Mouse (Mus musculus) heart, postnatal 0 days (tissue): ENCODE measurements around the gene Per1. TPM values are rescaled to one million over a fixed set of nuclear protein-coding genes. Genes with fewer than 3 reads are reported as not detected.
A peak's percentile ranks its signal among the peaks of the same experiment; 100 is the strongest.

Source experiments
- ATAC-seq: fragments of 200-750 bp; cut with Nextera tagmentation; 2 replicates; pipeline ENCODE4 v1.8.0; 2017; ENCODE audit warnings: low read depth, moderate number of reproducible peaks, moderate library complexity; ENCODE audit not compliant: insufficient read depth
- DNase-seq: peaks from one replicate; pipeline ENCODE4 v3.0.0-alpha.2; 2016; ENCODE audit warnings: low spot score
- H3K27ac ChIP-seq: fragments of 300-500 bp; sonication (generic); 2 replicates; pipeline ENCODE4 v1.5.1; 2014; ENCODE audit warnings: low read depth, mild to moderate bottlenecking
- H3K27me3 ChIP-seq: fragments of 300-500 bp; sonication (generic); 2 replicates; pipeline ENCODE4 v1.6.1; 2014; ENCODE audit warnings: low read length, mixed read lengths; ENCODE audit not compliant: control insufficient read depth, insufficient read depth
- H3K36me3 ChIP-seq: fragments of 300-500 bp; sonication (generic); replicated peaks from 2 replicates; pipeline ENCODE4 v1.6.1; 2014; ENCODE audit warnings: low read length, mixed read lengths; ENCODE audit not compliant: control insufficient read depth, insufficient read depth
- H3K4me1 ChIP-seq: fragments of 300-500 bp; sonication (generic); 2 replicates; pipeline ENCODE4 v1.6.1; 2014; ENCODE audit warnings: antibody characterized with exemption; ENCODE audit not compliant: control insufficient read depth, insufficient read depth
- H3K4me2 ChIP-seq: fragments of 300-500 bp; sonication (generic); 2 replicates; pipeline ENCODE4 v1.6.1; 2014; ENCODE audit warnings: low read depth, mild to moderate bottlenecking, low read length, moderate library complexity
- H3K4me3 ChIP-seq: fragments of 300-500 bp; sonication (generic); 2 replicates; pipeline ENCODE4 v1.5.1; 2014; ENCODE audit warnings: low read depth, low read length
- H3K9ac ChIP-seq: fragments of 300-500 bp; sonication (generic); replicated peaks from 2 replicates; pipeline ENCODE4 v1.6.1; 2014; ENCODE audit warnings: low read depth, low read length, mixed read lengths
- H3K9me3 ChIP-seq: fragments of 300-500 bp; sonication (generic); replicated peaks from 2 replicates; pipeline ENCODE4 v1.6.1; 2016; ENCODE audit warnings: low read length; ENCODE audit not compliant: control insufficient read depth
- CTCF ChIP-seq: IDR thresholded peaks from 2 replicates; pipeline ENCODE4 v1.5.1; 2016; ENCODE audit warnings: antibody characterized with exemption, control low read depth, low read depth
- EP300 ChIP-seq: IDR thresholded peaks from 2 replicates; pipeline ENCODE4 v1.6.1; 2016; ENCODE audit warnings: antibody characterized with exemption, low read depth
- WGBS: fragments of 180-500 bp; shearing (Covaris S2); extraction: QIAGEN DNeasy Blood & Tissue Kit; methylation state at CpG from one replicate; pipeline ENCODE4 v1.1.7; 2014; 5-methylcytosine and 5-hydroxymethylcytosine counted together
- polyA plus RNA-seq: library from polyadenylated mRNA; unstranded; fragments of >200 nt; fragmentation: Nextera tagmentation; extraction: Ambion mirVana; gene quantifications from 2 replicates; pipeline ENCODE4 v1.2.1, GENCODE M21; 2015
- total RNA-seq: library from RNA; depleted of rRNA; stranded (reverse); fragments of >200 nt; gene quantifications from 2 replicates; pipeline ENCODE4 v1.2.3, GENCODE M21; 2014; ENCODE audit warnings: low replicate concordance

The Per1 gene
- total and polyA plus RNA-seq, 2 experiments from 2014 or later, result 8.1 to 76.8 TPM

DNA sequence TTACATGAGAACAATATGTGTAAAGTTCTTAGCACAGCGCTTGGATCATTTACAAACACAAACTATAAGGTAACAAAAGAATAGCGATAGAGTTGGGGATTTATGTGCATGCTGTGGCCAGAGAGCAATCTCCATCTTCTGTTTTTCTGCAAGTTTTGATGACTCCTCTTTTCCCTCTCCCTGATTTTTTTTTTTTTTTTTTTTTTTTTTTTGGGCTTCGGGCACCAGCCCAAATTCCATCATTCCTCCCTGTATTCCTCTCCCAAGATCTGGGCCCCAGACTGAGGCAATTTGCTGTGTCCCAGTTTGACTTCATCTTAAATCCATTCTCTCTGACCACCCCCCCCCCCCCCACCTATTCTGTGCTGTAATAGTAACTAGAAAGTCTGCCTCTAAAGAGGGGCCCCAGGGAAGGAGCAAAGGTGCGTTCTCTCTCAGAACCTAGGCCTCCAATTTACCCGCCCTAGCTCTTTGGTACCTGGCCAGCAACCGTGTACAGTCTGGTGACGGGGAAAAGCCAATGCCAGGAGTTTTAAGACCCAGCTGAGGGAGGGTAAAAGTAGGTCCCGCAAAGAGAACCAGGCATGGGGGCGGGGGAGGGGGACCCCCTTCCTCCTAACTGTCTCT lies 1.5 kb downstream of the Per1 start:
- peak overlapping the region; percentile 99 for H3K27ac ChIP-seq
- H3K27me3 ChIP-seq, result no peaks in the 10 kb centered on the region
- H3K4me2 ChIP-seq, result peak overlapping the region; percentile 71
- DNase-seq (no peak), ATAC-seq (no peak)
- peak overlapping the region; percentile 76 for H3K4me3 ChIP-seq
- 5% methylated on average over 9 of the region's 9 CpGs for WGBS
- peak overlapping the region; percentile 96 for H3K9ac ChIP-seq
- no peak for TF ChIP-seq CTCF
- no peaks in the 10 kb centered on the region for H3K9me3 ChIP-seq
- H3K4me1 ChIP-seq, result peaks cover 16% of the 10 kb centered on the region
- H3K36me3 ChIP-seq, result peaks cover 26% of the 10 kb centered on the region

DNA sequence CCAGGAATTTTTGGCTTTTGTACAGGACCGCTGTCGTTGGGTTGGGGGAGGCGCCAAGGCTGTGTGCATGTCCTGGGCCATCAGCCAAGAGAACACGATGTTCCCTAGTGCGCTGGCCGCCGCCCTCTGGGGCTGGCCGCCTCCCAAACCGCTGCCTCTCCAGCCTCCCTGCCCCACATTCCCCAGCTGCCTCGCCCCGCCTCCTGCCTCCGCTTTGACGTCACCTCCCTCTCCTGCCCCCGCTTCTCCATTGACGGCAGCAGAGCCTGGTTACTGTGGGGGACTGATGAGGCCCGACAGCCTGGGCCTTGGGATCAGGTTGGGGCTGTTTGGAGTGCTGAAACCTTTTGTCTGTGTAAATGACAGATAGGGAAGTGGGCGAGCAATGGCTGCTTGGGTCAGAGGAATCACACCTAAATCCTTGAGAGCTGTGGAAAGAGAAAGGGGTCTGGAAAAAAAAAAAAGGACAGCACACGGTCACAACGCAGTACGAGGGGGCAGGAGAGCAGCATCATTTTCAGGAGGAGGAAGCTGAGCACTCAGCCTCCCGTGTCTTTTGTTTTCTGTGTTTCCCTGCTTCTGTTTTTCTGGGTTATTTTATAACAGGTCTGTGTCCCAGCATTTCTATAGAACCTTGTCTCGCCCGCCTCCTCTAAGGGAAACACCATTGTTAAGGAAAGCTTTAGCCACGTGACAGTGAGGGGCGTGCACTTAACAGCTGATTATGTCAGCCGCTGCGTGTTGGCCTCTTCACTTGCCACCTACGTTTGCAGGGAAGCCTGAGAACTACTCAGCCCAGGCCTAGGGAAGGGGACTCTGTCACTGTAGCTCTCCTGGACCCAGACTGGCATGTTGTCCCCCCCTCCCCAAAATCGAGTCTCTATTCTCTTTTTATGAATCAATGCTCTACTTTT lies 2.2 kb downstream of the Per1 start:
- DNase-seq (peak; percentile 99), ATAC-seq (peak; percentile 62)
- H3K4me1 ChIP-seq, result peaks cover 16% of the 10 kb centered on the region
- peak overlapping the region; percentile 99 for H3K27ac ChIP-seq
- H3K4me3 ChIP-seq, result peak overlapping the region; percentile 76
- H3K4me2 ChIP-seq, result peak overlapping the region; percentile 71
- TF ChIP-seq EP300 (peak; percentile 100), CTCF (no peak)
- H3K27me3 ChIP-seq, result no peaks in the 10 kb centered on the region
- H3K36me3 ChIP-seq, result peaks cover 27% of the 10 kb centered on the region
- H3K9me3 ChIP-seq, result no peaks in the 10 kb centered on the region
- under 1% methylated on average over 28 of the region's 29 CpGs for WGBS
- H3K9ac ChIP-seq, result peak overlapping the region; percentile 96

DNA sequence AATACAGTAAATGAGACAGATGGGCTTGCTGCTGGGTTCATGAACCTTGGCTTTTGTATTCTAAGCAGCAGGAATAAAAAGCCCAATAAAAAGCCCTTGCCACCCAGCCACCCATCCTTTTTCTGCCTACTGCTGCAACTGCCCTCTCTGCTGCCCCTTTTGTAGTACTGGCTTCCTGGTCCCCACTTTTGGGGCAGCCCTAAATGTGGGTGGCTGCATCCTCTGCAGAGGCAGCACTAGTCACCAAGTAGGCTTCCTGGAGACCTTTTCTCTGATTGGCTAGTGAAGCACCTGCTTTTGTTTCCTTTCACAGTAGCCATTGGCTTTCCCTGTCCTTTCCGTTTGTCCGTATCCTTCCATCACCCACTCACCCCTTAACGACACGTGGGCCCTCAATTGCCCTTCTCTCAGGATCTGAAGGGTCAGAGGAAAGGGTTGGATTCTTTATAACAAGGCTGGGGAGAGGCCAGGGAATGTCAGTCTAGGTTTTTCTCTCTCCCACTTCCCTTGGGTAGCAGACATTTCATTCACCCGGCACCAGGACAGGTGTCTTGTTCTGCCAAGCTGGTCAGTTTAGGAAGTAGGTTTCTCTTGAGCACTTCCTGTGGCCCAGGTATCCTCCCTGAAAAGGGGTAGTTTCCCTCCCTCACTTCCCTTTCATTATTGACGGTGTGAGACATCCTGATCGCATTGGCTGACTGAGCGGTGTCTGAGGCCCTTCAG lies 3.2 kb downstream of the Per1 start:
- Histone ChIP-seq H3K27ac (peak overlapping the region; percentile 99), H3K9me3 (no peaks in the 10 kb centered on the region), H3K9ac (peak overlapping the region; percentile 76), H3K36me3 (peaks cover 31% of the 10 kb centered on the region), H3K4me1 (peaks cover 16% of the 10 kb centered on the region), H3K4me2 (peak overlapping the region; percentile 71), H3K4me3 (peak overlapping the region; percentile 76), H3K27me3 (no peaks in the 10 kb centered on the region)
- ATAC-seq (no peak), DNase-seq (no peak)
- TF ChIP-seq CTCF (no peak), EP300 (no peak)
- WGBS, result 16% methylated on average over 8 of the region's 8 CpGs

DNA sequence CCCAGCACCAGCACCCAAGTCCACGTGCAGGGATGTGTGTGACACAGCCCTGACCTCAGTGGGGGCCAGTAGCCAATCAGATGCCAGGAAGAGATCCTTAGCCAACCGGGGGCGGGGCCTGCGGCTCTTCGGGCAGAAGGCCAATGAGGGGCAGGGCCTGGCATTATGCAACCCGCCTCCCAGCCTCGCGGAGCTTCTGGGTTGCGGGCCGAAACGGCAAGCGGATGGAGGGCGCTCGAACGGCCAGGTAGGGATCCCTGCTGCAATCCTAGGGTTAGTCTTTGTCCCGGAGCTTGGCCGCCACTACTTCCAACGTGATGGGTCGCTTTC lies 3.7 kb downstream of the Per1 start:
- under 1% methylated on average over 19 of the region's 19 CpGs for WGBS
- Histone ChIP-seq H3K4me1 (peaks cover 16% of the 10 kb centered on the region), H3K9ac (peak overlapping the region; percentile 66), H3K4me2 (peak overlapping the region; percentile 71), H3K27ac (peak overlapping the region; percentile 99), H3K27me3 (no peaks in the 10 kb centered on the region), H3K4me3 (peak overlapping the region; percentile 76), H3K36me3 (peaks cover 36% of the 10 kb centered on the region), H3K9me3 (no peaks in the 10 kb centered on the region)
- DNase-seq (peak; percentile 96), ATAC-seq (peak; percentile 16)
- no peak for TF ChIP-seq CTCF
- TF ChIP-seq EP300, result no peak; the same call in 1 of the 2 replicates

DNA sequence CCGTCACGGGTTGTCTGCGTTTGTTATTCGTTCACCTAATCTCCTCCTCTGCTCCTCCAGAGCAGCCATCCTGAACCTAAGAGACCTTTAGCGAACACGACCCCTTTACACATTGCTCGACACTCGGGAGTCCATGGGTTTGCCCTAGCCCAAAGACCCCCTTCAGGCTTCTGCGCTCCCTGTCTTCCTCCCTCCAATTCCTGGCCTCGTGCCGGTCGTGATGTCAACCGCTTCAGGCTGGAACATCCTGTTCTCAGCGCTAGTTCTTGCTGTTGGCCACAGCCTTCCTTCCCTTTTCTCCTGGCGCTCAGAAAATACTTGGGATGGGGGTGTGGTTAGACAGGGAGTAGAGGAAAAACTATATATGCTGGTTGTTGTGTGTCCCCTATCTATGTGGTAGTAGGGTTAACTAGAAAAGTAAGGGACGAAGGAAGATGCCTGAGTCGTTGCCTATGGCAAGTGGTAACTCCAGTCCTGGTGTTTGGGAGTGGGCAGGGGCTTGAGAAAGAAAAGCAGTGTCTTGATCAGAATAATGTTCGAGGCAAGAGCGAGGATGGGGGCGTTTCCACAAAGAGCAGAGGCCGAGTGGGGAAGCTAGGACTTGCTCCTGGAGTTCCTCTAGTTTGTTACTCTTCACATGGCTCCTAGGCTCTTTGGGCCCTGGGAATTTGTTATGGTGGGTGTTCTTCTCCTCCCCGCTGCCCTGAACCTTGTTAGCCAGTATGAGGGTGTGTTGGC lies 4.3 kb downstream of the Per1 start:
- peak; percentile 77 for DNase-seq
- no peaks in the 10 kb centered on the region for H3K27me3 ChIP-seq
- peak overlapping the region; percentile 66 for H3K9ac ChIP-seq
- H3K4me2 ChIP-seq, result peak overlapping the region; percentile 71
- no peak for ATAC-seq
- WGBS, result 2% methylated on average over 22 of the region's 22 CpGs
- peaks cover 16% of the 10 kb centered on the region for H3K4me1 ChIP-seq
- TF ChIP-seq CTCF, result no peak
- peak; percentile 92 for TF ChIP-seq EP300
- H3K9me3 ChIP-seq, result no peaks in the 10 kb centered on the region
- H3K4me3 ChIP-seq, result peak overlapping the region; percentile 76
- peaks cover 43% of the 10 kb centered on the region for H3K36me3 ChIP-seq
- H3K27ac ChIP-seq, result peak overlapping the region; percentile 99
